Comparison of ENCODE assay signal across 8 mouse cellular contexts in genomic region chr5:142813722-142814111, GRCm38 (mm10). TPM values are rescaled to one million over a fixed set of nuclear protein-coding genes. Genes with fewer than 3 reads are reported as not detected.
DNase-seq lines count a peak whose midpoint lies in the region; ATAC-seq lines count a peak whose summit lies in the region.

No protein-coding gene starts in this region.

- peak; percentile 28 for DNase-seq in gastrocnemius, postnatal 10 days
- no peak for DNase-seq in gastrocnemius, adult 18-20 months (ENCODE audit: low spot score)
- peak; percentile 56 for DNase-seq in 3T3-L1 (ENCODE audit: low read depth, low spot score)
- peak; percentile 26 to 28 for DNase-seq in cerebellum, postnatal 36 days
- DNase-seq in heart, postnatal 14 days, result peak; percentile 32 to 53
- no peak for DNase-seq in layer of hippocampus, adult 9-10 months (ENCODE audit: low spot score)

- peak overlapping the region; percentile 75 for H3K9ac ChIP-seq in liver, embryonic 12.5 days
- H3K9ac ChIP-seq in stomach, embryonic 15.5 days, result peak overlapping the region; percentile 99

- H3K4me3 ChIP-seq in liver, embryonic 12.5 days, result peak overlapping the region; percentile 63
- H3K4me3 ChIP-seq in stomach, embryonic 15.5 days (replicated peaks), result peak overlapping the region; percentile 96

- H3K9me3 ChIP-seq in liver, embryonic 12.5 days (replicated peaks), result no peaks in the 10 kb centered on the region
- H3K9me3 ChIP-seq in stomach, embryonic 15.5 days, result no peaks in the 10 kb centered on the region

- intact Hi-C loops in heart, postnatal 14 days (cut with DNase I), result loop anchor here (2.0 kb wide), 1 partner anchor 39 kb away; no protein-coding TSS in a partner anchor

- H3K4me1 ChIP-seq in liver, embryonic 12.5 days, result peaks cover 71% of the 10 kb centered on the region
- H3K4me1 ChIP-seq in stomach, embryonic 15.5 days, result peaks cover 34% of the 10 kb centered on the region

- H3K27ac ChIP-seq in liver, embryonic 12.5 days, result 0 out of 2 replicates have a peak overlapping the region, but pooled peaks have one; percentile 8
- H3K27ac ChIP-seq in stomach, embryonic 15.5 days, result peak overlapping the region; percentile 100

- H3K36me3 ChIP-seq in liver, embryonic 12.5 days, result no peaks in the 10 kb centered on the region
- 0 out of 2 replicates have a peak, but pooled peaks cover 5% of the 10 kb centered on the region for H3K36me3 ChIP-seq in stomach, embryonic 15.5 days

- no peak for ATAC-seq in liver, embryonic 12.5 days
- ATAC-seq in stomach, embryonic 15.5 days (ENCODE audit: insufficient read depth, low FRiP score, low read depth), result no peak

- peaks cover 98% of the 10 kb centered on the region for H3K27me3 ChIP-seq in liver, embryonic 12.5 days (replicated peaks)
- H3K27me3 ChIP-seq in stomach, embryonic 15.5 days (replicated peaks), result no peaks in the 10 kb centered on the region

- peak overlapping the region; percentile 79 for H3K4me2 ChIP-seq in liver, embryonic 12.5 days
- H3K4me2 ChIP-seq in stomach, embryonic 15.5 days, result peak overlapping the region; percentile 89

- whole genome bisulfite sequencing in liver, embryonic 12.5 days (ENCODE audit: insufficient replicate concordance), result 6% methylated on average over 23 of the region's 23 CpGs
- 1% methylated on average over 23 of the region's 23 CpGs for WGBS in stomach, embryonic 15.5 days

RNA-seq across cellular contexts. Expression of gene Tnrc18, which starts 3.7 kb away (rescaled TPM):
- 10 to 100 TPM; 44.8 to 64.7 TPM for total RNA-seq in gastrocnemius, postnatal 10 days (2021)
- 10 to 100 TPM; 29.0 to 40.6 TPM for total RNA-seq in gastrocnemius, adult 18-20 months (2021)
- total RNA-seq in heart, postnatal 14 days (2021), result 10 to 100 TPM; 75.6 to 83.8 TPM
- 8.8 and 8.9 TPM in 2 replicates for polyA plus RNA-seq in liver, embryonic 12.5 days (2016; fragmentation: Nextera tagmentation; extraction: Ambion mirVana)
- polyA plus RNA-seq in stomach, embryonic 15.5 days (2015; fragmentation: Nextera tagmentation; extraction: Ambion mirVana), result 29.5 and 32.4 TPM in 2 replicates

Comparison
In these comparisons a context has a peak if more than half of its experiments do, and no peak if none do; other contexts are left out.
1. DNase-seq: peak in gastrocnemius, postnatal 10 days (single experiment), 3T3-L1 (single experiment), cerebellum, postnatal 36 days (2 of 2) and heart, postnatal 14 days (2 of 2); none in gastrocnemius, adult 18-20 months (single experiment) and layer of hippocampus, adult 9-10 months (single experiment).